Mouse (Mus musculus): ENCODE data around the gene 4930558K02Rik. TPM values are rescaled to one million over a fixed set of nuclear protein-coding genes. Genes with fewer than 3 reads are reported as not detected.

The 4930558K02Rik gene
- polyA plus RNA-seq (2015; fragmentation: Nextera tagmentation; extraction: Ambion mirVana), result 0.17 TPM in 1 of 2 replicates, not detected in the other

- 75% methylated on average over 1 of the region's 1 CpGs for WGBS
- Histone ChIP-seq H3K27me3 (no peaks in the 10 kb centered on the region), H3K27ac (replicated peaks) (no peak within 1 kb of the TSS)
Measured at GRCm38 (mm10) chr1:161979536-161979935, at the start of gene 4930558K02Rik. 4930558K02Rik (minus strand) TSS chr1:161979636.

GRCm38 (mm10) chr1:162023681-162024270, 44.3 kb upstream of the 4930558K02Rik start:
- Histone ChIP-seq H3K27ac (replicated peaks) (no peak overlapping the region), H3K9ac (replicated peaks) (no peak overlapping the region), H3K4me1 (0 out of 2 replicates have a peak, but pooled peaks cover 6% of the 10 kb centered on the region), H3K4me2 (replicated peaks) (no peak overlapping the region), H3K4me3 (no peak overlapping the region), H3K36me3 (no peaks in the 10 kb centered on the region), H3K27me3 (no peaks in the 10 kb centered on the region), H3K9me3 (no peaks in the 10 kb centered on the region)
- WGBS, result 58% methylated on average over 8 of the region's 8 CpGs
- ATAC-seq (replicated peaks), result no peak

More at GRCm38 (mm10) chr1:161979536-161979935, at the start of gene 4930558K02Rik:
- Histone ChIP-seq H3K4me1 (peaks cover 3% of the 10 kb centered on the region; the same call in 1 of the 2 replicates), H3K9ac (replicated peaks) (no peak within 1 kb of the TSS), H3K4me2 (replicated peaks) (no peak within 1 kb of the TSS), H3K4me3 (no peak within 1 kb of the TSS), H3K9me3 (no peaks in the 10 kb centered on the region), H3K36me3 (no peaks in the 10 kb centered on the region)
- ATAC-seq (replicated peaks), result no peak

- H3K36me3 ChIP-seq, result no peaks in the 10 kb centered on the region
- no peaks in the 10 kb centered on the region for H3K9me3 ChIP-seq
- 53% methylated on average over 4 of the region's 4 CpGs for WGBS
- no peaks in the 10 kb centered on the region for H3K27me3 ChIP-seq
- ATAC-seq (replicated peaks), result no peak
- H3K4me2 ChIP-seq (replicated peaks), result no peak overlapping the region
- H3K27ac ChIP-seq (replicated peaks), result no peak overlapping the region
- 0 out of 2 replicates have a peak, but pooled peaks cover 6% of the 10 kb centered on the region for H3K4me1 ChIP-seq
- H3K4me3 ChIP-seq, result no peak overlapping the region
- H3K9ac ChIP-seq (replicated peaks), result no peak overlapping the region
Measured at GRCm38 (mm10) chr1:162020766-162021165, 41.3 kb upstream of the 4930558K02Rik start.

GRCm38 (mm10) chr1:162020303-162020731, 40.9 kb upstream of the 4930558K02Rik start:
- H3K27me3 ChIP-seq, result no peaks in the 10 kb centered on the region
- H3K27ac ChIP-seq (replicated peaks), result no peak overlapping the region
- H3K4me3 ChIP-seq, result no peak overlapping the region
- H3K4me2 ChIP-seq (replicated peaks), result no peak overlapping the region
- H3K9me3 ChIP-seq, result no peaks in the 10 kb centered on the region
- 41% methylated on average over 7 of the region's 7 CpGs for WGBS
- 0 out of 2 replicates have a peak, but pooled peaks cover 6% of the 10 kb centered on the region for H3K4me1 ChIP-seq
- no peak for ATAC-seq (replicated peaks)
- H3K9ac ChIP-seq (replicated peaks), result no peak overlapping the region
- no peaks in the 10 kb centered on the region for H3K36me3 ChIP-seq

GRCm38 (mm10) chr1:162018601-162018977, 39.2 kb upstream of the 4930558K02Rik start:
- Histone ChIP-seq H3K27ac (replicated peaks) (no peak overlapping the region), H3K9me3 (no peaks in the 10 kb centered on the region), H3K4me2 (replicated peaks) (no peak overlapping the region), H3K4me1 (0 out of 2 replicates have a peak, but pooled peaks cover 5% of the 10 kb centered on the region), H3K4me3 (no peak overlapping the region), H3K36me3 (no peaks in the 10 kb centered on the region), H3K9ac (replicated peaks) (no peak overlapping the region), H3K27me3 (no peaks in the 10 kb centered on the region)
- no peak for ATAC-seq (replicated peaks)
- WGBS, result 92% methylated on average over 6 of the region's 6 CpGs

GRCm38 (mm10) chr1:162017975-162018600, 38.7 kb upstream of the 4930558K02Rik start:
- no peak for ATAC-seq (replicated peaks)
- WGBS, result 90% methylated on average over 13 of the region's 13 CpGs
- no peak overlapping the region for H3K4me2 ChIP-seq (replicated peaks)
- 0 out of 2 replicates have a peak, but pooled peaks cover 4% of the 10 kb centered on the region for H3K4me1 ChIP-seq
- no peaks in the 10 kb centered on the region for H3K36me3 ChIP-seq
- H3K9ac ChIP-seq (replicated peaks), result no peak overlapping the region
- H3K4me3 ChIP-seq, result no peak overlapping the region
- H3K9me3 ChIP-seq, result no peaks in the 10 kb centered on the region
- H3K27me3 ChIP-seq, result no peaks in the 10 kb centered on the region
- no peak overlapping the region for H3K27ac ChIP-seq (replicated peaks)

GRCm38 (mm10) chr1:162016982-162017381, 37.5 kb upstream of the 4930558K02Rik start:
- Histone ChIP-seq H3K4me2 (replicated peaks) (no peak overlapping the region), H3K4me1 (0 out of 2 replicates have a peak, but pooled peaks cover 4% of the 10 kb centered on the region), H3K36me3 (no peaks in the 10 kb centered on the region), H3K27ac (replicated peaks) (no peak overlapping the region), H3K4me3 (no peak overlapping the region), H3K9ac (replicated peaks) (no peak overlapping the region), H3K27me3 (no peaks in the 10 kb centered on the region), H3K9me3 (no peaks in the 10 kb centered on the region)
- no peak for ATAC-seq (replicated peaks)
- 45% methylated on average over 7 of the region's 7 CpGs for WGBS

- no peak overlapping the region for H3K4me2 ChIP-seq (replicated peaks)
- H3K36me3 ChIP-seq, result peaks cover 3% of the 10 kb centered on the region; the same call in 1 of the 2 replicates
- no peaks in the 10 kb centered on the region for H3K4me1 ChIP-seq
- no peak overlapping the region for H3K4me3 ChIP-seq
- H3K27me3 ChIP-seq, result no peaks in the 10 kb centered on the region
- H3K9me3 ChIP-seq, result no peaks in the 10 kb centered on the region
- no peak overlapping the region for H3K9ac ChIP-seq (replicated peaks)
- WGBS, result 59% methylated on average over 8 of the region's 8 CpGs
- H3K27ac ChIP-seq (replicated peaks), result no peak overlapping the region
- no peak for ATAC-seq (replicated peaks)
Measured at GRCm38 (mm10) chr1:162015247-162015862, 35.9 kb upstream of the 4930558K02Rik start.

GRCm38 (mm10) chr1:162013561-162013960, 34.1 kb upstream of the 4930558K02Rik start:
- no peak overlapping the region for H3K9ac ChIP-seq (replicated peaks)
- no peak overlapping the region for H3K4me2 ChIP-seq (replicated peaks)
- no peak overlapping the region for H3K27ac ChIP-seq (replicated peaks)
- H3K9me3 ChIP-seq, result no peaks in the 10 kb centered on the region
- no peaks in the 10 kb centered on the region for H3K27me3 ChIP-seq
- no peak for ATAC-seq (replicated peaks)
- H3K4me3 ChIP-seq, result no peak overlapping the region
- no peaks in the 10 kb centered on the region for H3K4me1 ChIP-seq
- H3K36me3 ChIP-seq, result peaks cover 3% of the 10 kb centered on the region; the same call in 1 of the 2 replicates
- 90% methylated on average over 4 of the region's 4 CpGs for WGBS

GRCm38 (mm10) chr1:162011523-162012245, 32.2 kb upstream of the 4930558K02Rik start:
- no peak overlapping the region for H3K9ac ChIP-seq (replicated peaks)
- no peak for ATAC-seq (replicated peaks)
- 79% methylated on average over 16 of the region's 16 CpGs for WGBS

GRCm38 (mm10) chr1:162009086-162009485, 29.6 kb upstream of the 4930558K02Rik start:
- Histone ChIP-seq H3K4me3 (no peak overlapping the region), H3K27me3 (no peaks in the 10 kb centered on the region), H3K27ac (replicated peaks) (no peak overlapping the region), H3K4me2 (replicated peaks) (no peak overlapping the region), H3K9ac (replicated peaks) (no peak overlapping the region), H3K4me1 (peaks cover 11% of the 10 kb centered on the region), H3K36me3 (peaks cover 3% of the 10 kb centered on the region; the same call in 1 of the 2 replicates), H3K9me3 (no peaks in the 10 kb centered on the region)
- 82% methylated on average over 8 of the region's 8 CpGs for WGBS
- no peak for ATAC-seq (replicated peaks)

More at GRCm38 (mm10) chr1:162011523-162012245, 32.2 kb upstream of the 4930558K02Rik start:
- Histone ChIP-seq H3K9me3 (no peaks in the 10 kb centered on the region), H3K4me2 (replicated peaks) (no peak overlapping the region), H3K4me3 (no peak overlapping the region), H3K27me3 (no peaks in the 10 kb centered on the region), H3K27ac (replicated peaks) (no peak overlapping the region), H3K4me1 (no peaks in the 10 kb centered on the region), H3K36me3 (peaks cover 3% of the 10 kb centered on the region; the same call in 1 of the 2 replicates)
